Mouse (Mus musculus): ENCODE measurements at regions not wholly inside any gene's neighbourhood (a gene's known extent, or its start where the extent isn't known, plus 50 kb on each side); places are given as distances from the start of the nearest gene placed in this dataset.

- TF ChIP-seq CTCF (IDR thresholded peaks at IDR 0.05) (no peak), EP300 (IDR thresholded peaks at IDR 0.05) (no peak)
Observed at GRCm38 (mm10) chr6:94968683-94969082, 148.4 kb upstream of the Kbtbd8 start.
